Mouse (Mus musculus): Measurements from ENCODE around the gene Rhno1.

- no peak for TF ChIP-seq POLR2A (IDR thresholded peaks at IDR 0.05; ENCODE audit: low read depth, low read length)
- TF ChIP-seq ZNF384 (IDR thresholded peaks at IDR 0.05; ENCODE audit: low read depth, low read length), result peak; percentile 43
- no peak for TF ChIP-seq USF2 (conservative IDR thresholded peaks at IDR 0.05; ENCODE audit: low read depth, low read length)
- TF ChIP-seq CTCF (conservative IDR thresholded peaks at IDR 0.05 in 1 of 2, IDR thresholded peaks at IDR 0.05 in 1 of 2; ENCODE audit: low read depth in 2 of 2, low read length in 2 of 2), result peak; percentile 78 to 85
- TF ChIP-seq USF1 (IDR thresholded peaks at IDR 0.05; ENCODE audit: low read depth, low read length), result no peak
- no peak for TF ChIP-seq RCOR1 (conservative IDR thresholded peaks at IDR 0.05; ENCODE audit: low read depth, low read length)
- no peak for TF ChIP-seq UBTF (IDR thresholded peaks at IDR 0.05; ENCODE audit: low read depth, low read length)
- 0 out of 2 replicates have a peak, but pooled peaks have one; percentile 55 for TF ChIP-seq MYC (IDR thresholded peaks at IDR 0.05; ENCODE audit: low read depth, low read length)
- no peak for TF ChIP-seq ELF1 (IDR thresholded peaks at IDR 0.05; ENCODE audit: low read depth, low read length)
- TF ChIP-seq MXI1 (IDR thresholded peaks at IDR 0.05; ENCODE audit: low read depth, low read length), result no peak
- TF ChIP-seq PAX5 (IDR thresholded peaks at IDR 0.05; ENCODE audit: low read length), result no peak
- no peak for TF ChIP-seq MAFK (IDR thresholded peaks at IDR 0.05; ENCODE audit: insufficient replicate concordance, low read length)
- TF ChIP-seq MEF2A (IDR thresholded peaks at IDR 0.05; ENCODE audit: borderline replicate concordance, low read depth, low read length), result no peak
Measured at GRCm38 (mm10) chr6:128334397-128335124, 28.1 kb downstream of the Rhno1 start.

All from CH12.LX (cell line).